Mouse (Mus musculus) limb, embryonic 10.5 days (tissue): Measurements from ENCODE around the gene Gm21119. TPM values are rescaled to one million over a fixed set of nuclear protein-coding genes. Genes with fewer than 3 reads are reported as not detected.
A peak's percentile ranks its signal among the peaks of the same experiment; 100 is the strongest.
"Not testable (repeated sequence)": the region's sequence is repeated elsewhere in the genome, so short reads cannot be mapped to it uniquely, and the experiment has no call there.

Experiments
- DNase-seq: peaks from one replicate; pipeline ENCODE4 v3.0.0-alpha.2; 2017; ENCODE audit warnings: low spot score
- H3K27ac ChIP-seq: fragments of 300-500 bp; sonication (generic); 2 replicates; pipeline ENCODE4 v1.5.1; 2016; ENCODE audit warnings: mild to moderate bottlenecking
- H3K27me3 ChIP-seq: fragments of 300-500 bp; sonication (generic); 2 replicates; pipeline ENCODE4 v1.6.1; 2016; ENCODE audit warnings: low read depth, mild to moderate bottlenecking; ENCODE audit not compliant: poor library complexity, severe bottlenecking
- H3K36me3 ChIP-seq: fragments of 300-500 bp; sonication (generic); 2 replicates; pipeline ENCODE4 v1.6.1; 2016; ENCODE audit warnings: mild to moderate bottlenecking, moderate library complexity
- H3K4me1 ChIP-seq: fragments of 300-500 bp; sonication (generic); 2 replicates; pipeline ENCODE4 v1.6.1; 2016
- H3K4me3 ChIP-seq: fragments of 300-500 bp; sonication (generic); 2 replicates; pipeline ENCODE4 v1.5.1; 2016; ENCODE audit warnings: mild to moderate bottlenecking, moderate library complexity
- H3K9me3 ChIP-seq: fragments of 300-500 bp; sonication (generic); replicated peaks from 2 replicates; pipeline ENCODE4 v1.6.1; 2016; ENCODE audit warnings: mild to moderate bottlenecking
- WGBS: fragments of 180-500 bp; shearing (Covaris S2); methylation state at CpG from one replicate; pipeline ENCODE4 v1.1.7; 2016; 5-methylcytosine and 5-hydroxymethylcytosine counted together
- polyA plus RNA-seq: library from polyadenylated mRNA; unstranded; fragments of >200 nt; fragmentation: Nextera tagmentation; extraction: Ambion mirVana; gene quantifications from 2 replicates; pipeline ENCODE4 v1.2.1, GENCODE M21; 2016

Gene Gm21119
- 0.14 TPM in 1 of 2 replicates, not detected in the other for polyA plus RNA-seq

GRCm38 (mm10) chr8:20614619-20615018, at the start of gene Gm21119:
Gene Gm21119 (plus strand): TSS chr8:20614919.
- H3K4me1 ChIP-seq, H3K27ac ChIP-seq, DNase-seq, H3K4me3 ChIP-seq, H3K9me3 ChIP-seq, H3K27me3 ChIP-seq, H3K36me3 ChIP-seq: not testable (repeated sequence)
- WGBS: no CpG with 5 or more reads among the region's 2 CpGs

GRCm38 (mm10) chr8:20566753-20567152, 48.0 kb upstream of the Gm21119 start:
- not testable (repeated sequence) for H3K9me3 ChIP-seq, H3K27me3 ChIP-seq, H3K27ac ChIP-seq, H3K4me1 ChIP-seq, DNase-seq, H3K36me3 ChIP-seq, H3K4me3 ChIP-seq
- 71% methylated on average over 1 of the region's 1 CpGs for WGBS

GRCm38 (mm10) chr8:20581081-20581480, 33.6 kb upstream of the Gm21119 start:
- peak; percentile 22 for DNase-seq

GRCm38 (mm10) chr8:20582772-20583171, 31.9 kb upstream of the Gm21119 start:
- H3K27me3 ChIP-seq, H3K4me1 ChIP-seq, H3K4me3 ChIP-seq, H3K9me3 ChIP-seq, H3K27ac ChIP-seq, H3K36me3 ChIP-seq, DNase-seq: not testable (repeated sequence)
- WGBS: 80% methylated on average over 4 of the region's 6 CpGs

More at GRCm38 (mm10) chr8:20581081-20581480, 33.6 kb upstream of the Gm21119 start:
- not testable (repeated sequence) for H3K4me3 ChIP-seq, H3K9me3 ChIP-seq, H3K27me3 ChIP-seq, H3K4me1 ChIP-seq, H3K36me3 ChIP-seq, H3K27ac ChIP-seq
- 94% methylated on average over 5 of the region's 6 CpGs for WGBS

- DNase-seq: peak; percentile 23
- not testable (repeated sequence) for H3K4me1 ChIP-seq, H3K27me3 ChIP-seq, H3K27ac ChIP-seq, H3K36me3 ChIP-seq, H3K9me3 ChIP-seq, H3K4me3 ChIP-seq
- WGBS: 28% methylated on average over 10 of the region's 12 CpGs
These were observed 26.2 kb upstream of the Gm21119 start for GRCm38 (mm10) chr8:20588268-20589177.

GRCm38 (mm10) chr8:20589178-20589539, 25.6 kb upstream of the Gm21119 start:
- H3K27ac ChIP-seq, H3K9me3 ChIP-seq, H3K27me3 ChIP-seq, DNase-seq, H3K4me3 ChIP-seq, H3K36me3 ChIP-seq, H3K4me1 ChIP-seq: not testable (repeated sequence)
- 82% methylated on average over 2 of the region's 4 CpGs for WGBS

- not testable (repeated sequence) for H3K27ac ChIP-seq, H3K9me3 ChIP-seq, H3K4me3 ChIP-seq, H3K4me1 ChIP-seq, H3K27me3 ChIP-seq, H3K36me3 ChIP-seq
- WGBS: 72% methylated on average over 4 of the region's 9 CpGs
- peak; percentile 25 for DNase-seq
These were observed 24.4 kb upstream of the Gm21119 start for GRCm38 (mm10) chr8:20590117-20590997.

- H3K27ac ChIP-seq, H3K4me1 ChIP-seq, H3K4me3 ChIP-seq, H3K27me3 ChIP-seq, DNase-seq, H3K9me3 ChIP-seq, H3K36me3 ChIP-seq: not testable (repeated sequence)
- 89% methylated on average over 5 of the region's 8 CpGs for WGBS
These were observed 23.7 kb upstream of the Gm21119 start for GRCm38 (mm10) chr8:20591002-20591401.

- not testable (repeated sequence) for H3K4me1 ChIP-seq, H3K27me3 ChIP-seq, H3K27ac ChIP-seq, H3K36me3 ChIP-seq, DNase-seq, H3K4me3 ChIP-seq, H3K9me3 ChIP-seq
- WGBS: 67% methylated on average over 1 of the region's 5 CpGs
These were observed 21.9 kb upstream of the Gm21119 start for GRCm38 (mm10) chr8:20592732-20593272.

- H3K27me3 ChIP-seq, H3K36me3 ChIP-seq, H3K4me3 ChIP-seq, H3K9me3 ChIP-seq, H3K27ac ChIP-seq, H3K4me1 ChIP-seq, DNase-seq: not testable (repeated sequence)
- WGBS: no CpG with 5 or more reads among the region's 4 CpGs
These were observed 20.9 kb upstream of the Gm21119 start for GRCm38 (mm10) chr8:20593841-20594240.

GRCm38 (mm10) chr8:20596081-20596841, 18.5 kb upstream of the Gm21119 start:
- not testable (repeated sequence) for DNase-seq, H3K27ac ChIP-seq, H3K4me1 ChIP-seq, H3K4me3 ChIP-seq, H3K27me3 ChIP-seq, H3K9me3 ChIP-seq, H3K36me3 ChIP-seq
- 92% methylated on average over 6 of the region's 9 CpGs for WGBS

GRCm38 (mm10) chr8:20596842-20597708, 17.6 kb upstream of the Gm21119 start:
- not testable (repeated sequence) for H3K4me1 ChIP-seq, H3K27me3 ChIP-seq, H3K9me3 ChIP-seq, H3K27ac ChIP-seq, H3K36me3 ChIP-seq, H3K4me3 ChIP-seq
- peak; percentile 29 for DNase-seq
- 86% methylated on average over 11 of the region's 13 CpGs for WGBS
